Mouse (Mus musculus) right cerebral cortex, adult 2 months (tissue): ENCODE results near the gene Olfml2b.

Experiments
- DNase-seq, 2 experiments: peaks; one replicate each; pipeline ENCODE4 v3.0.0; 2021 to 2022; ENCODE audit warnings: low spot score in 2 of 2

The Olfml2b gene

GRCm38 (mm10) chr1:170695326-170695725 is 51.0 kb downstream of the Olfml2b start:
- no peak for DNase-seq

- no peak for DNase-seq
Measured at GRCm38 (mm10) chr1:170696996-170697395, 52.7 kb downstream of the Olfml2b start.

- no peak for DNase-seq
Measured at GRCm38 (mm10) chr1:170697771-170698356, 53.5 kb downstream of the Olfml2b start.

- no peak for DNase-seq
Measured at GRCm38 (mm10) chr1:170698771-170699170, 54.4 kb downstream of the Olfml2b start.

GRCm38 (mm10) chr1:170699553-170699952 is 55.2 kb downstream of the Olfml2b start:
- no peak for DNase-seq

- no peak for DNase-seq
Measured at GRCm38 (mm10) chr1:170700496-170701027, 56.2 kb downstream of the Olfml2b start.

GRCm38 (mm10) chr1:170701178-170701577 is 56.8 kb downstream of the Olfml2b start:
- DNase-seq: no peak

GRCm38 (mm10) chr1:170701582-170701981 is 57.2 kb downstream of the Olfml2b start:
- DNase-seq: no peak

- DNase-seq: no peak
Measured at GRCm38 (mm10) chr1:170702263-170702662, 57.9 kb downstream of the Olfml2b start.

- no peak for DNase-seq
Measured at GRCm38 (mm10) chr1:170702958-170703357, 58.6 kb downstream of the Olfml2b start.

- DNase-seq: no peak
Measured at GRCm38 (mm10) chr1:170704103-170704502, 59.8 kb downstream of the Olfml2b start.

- no peak for DNase-seq
Measured at GRCm38 (mm10) chr1:170704911-170705594, 60.7 kb downstream of the Olfml2b start.

GRCm38 (mm10) chr1:170706046-170706445 is 61.7 kb downstream of the Olfml2b start:
- no peak for DNase-seq

- DNase-seq: no peak
Measured at GRCm38 (mm10) chr1:170709034-170709433, 64.7 kb downstream of the Olfml2b start.

- DNase-seq: no peak
Measured at GRCm38 (mm10) chr1:170709481-170709880, 65.1 kb downstream of the Olfml2b start.

- DNase-seq: no peak
Measured at GRCm38 (mm10) chr1:170709969-170710368, 65.6 kb downstream of the Olfml2b start.

- no peak for DNase-seq
Measured at GRCm38 (mm10) chr1:170711731-170712130, 67.4 kb downstream of the Olfml2b start.

GRCm38 (mm10) chr1:170717241-170717828 is 73.0 kb downstream of the Olfml2b start:
- DNase-seq: no peak

- DNase-seq: no peak
Measured at GRCm38 (mm10) chr1:170718133-170718810, 73.9 kb downstream of the Olfml2b start.

- DNase-seq: no peak
Measured at GRCm38 (mm10) chr1:170721560-170721959, 77.2 kb downstream of the Olfml2b start.

GRCm38 (mm10) chr1:170728524-170728923 is 84.2 kb downstream of the Olfml2b start:
- DNase-seq: no peak

GRCm38 (mm10) chr1:170729267-170729962 is 85.1 kb downstream of the Olfml2b start:
- no peak for DNase-seq
